Mouse (Mus musculus) layer of hippocampus, postnatal 10 days (tissue): ENCODE data around the gene Dcaf5. TPM values are rescaled to one million over a fixed set of nuclear protein-coding genes. Genes with fewer than 3 reads are reported as not detected.
"Not testable (repeated sequence)": the region's sequence is repeated elsewhere in the genome, so short reads cannot be mapped to it uniquely, and the experiment has no call there.

Experiments used
- DNase-seq, 2 experiments: peaks; one replicate each; pipeline ENCODE4 v3.0.0; 2021; ENCODE audit warnings: low spot score in 2 of 2
- long read RNA-seq: library from polyadenylated mRNA; stranded (forward); transcript quantifications from one replicate; pipeline ENCODE4 v2.0.0, GENCODE M21; 2023
- total RNA-seq, 2 experiments: library from RNA; stranded (reverse); gene quantifications; 2 replicates each; pipeline ENCODE4 v1.2.3; 2021

Gene Dcaf5
- 10 to 100 TPM; 64.6 to 67.3 TPM for total RNA-seq
- long read RNA-seq, partial matches to known transcripts: 3 of 14 reads
- long read RNA-seq, other reads (novel, unspliced or antisense): 11 of 14 reads

DNA sequence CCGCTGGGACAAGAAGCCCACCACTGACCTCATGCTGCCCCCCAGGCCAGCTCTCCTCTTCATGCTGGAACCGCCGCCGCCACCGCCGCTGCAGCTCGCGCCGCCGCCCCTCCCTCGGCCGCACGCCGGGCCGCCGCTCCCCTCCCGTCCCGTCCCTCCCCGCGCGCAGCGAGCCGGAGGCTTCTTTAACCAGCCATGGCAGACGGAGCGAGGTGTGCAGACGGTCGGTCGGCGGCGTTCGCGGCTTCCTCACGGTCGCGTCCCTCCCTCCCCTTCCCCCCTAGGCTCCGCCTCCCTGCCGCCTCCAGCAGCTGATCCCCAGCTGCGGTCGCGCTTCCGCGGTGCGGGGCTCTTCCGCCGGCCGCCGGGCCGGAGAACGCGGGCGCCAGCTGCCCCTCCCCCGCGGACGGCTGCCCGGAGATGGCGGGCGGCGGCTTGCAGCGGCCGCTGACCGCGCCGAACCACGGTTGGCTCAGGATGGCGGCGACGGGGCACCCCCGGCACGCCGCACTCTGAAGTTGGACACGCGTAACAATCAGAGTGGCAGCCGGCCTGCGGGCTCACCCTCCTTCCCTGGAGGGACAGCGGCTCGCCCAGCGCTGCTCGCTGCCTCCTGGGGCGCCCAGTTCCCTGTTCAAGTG lies at the start of gene Dcaf5:
TSS of gene Dcaf5 (minus strand) at position 266 of the 641 bp plus-strand sequence.
- DNase-seq: peak; percentile 68 to 79

DNA sequence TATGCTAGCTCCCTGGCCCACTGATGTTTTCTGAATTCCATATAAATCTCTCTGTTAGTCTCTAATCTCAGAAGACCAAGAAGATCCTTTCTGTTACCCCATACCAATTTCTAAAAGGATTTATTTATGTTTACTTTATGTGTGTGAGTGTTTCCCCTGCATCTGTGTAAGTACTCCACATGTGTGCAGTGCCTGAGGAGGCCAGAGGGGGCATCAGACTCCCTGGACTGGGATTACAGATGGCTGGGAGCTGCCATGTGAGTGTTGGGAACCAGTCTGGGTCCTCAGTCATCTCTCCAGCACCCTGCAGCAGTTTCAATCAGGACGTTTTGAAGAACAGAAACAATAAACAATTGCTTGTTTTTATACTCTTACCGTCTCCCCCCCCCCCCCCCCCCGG lies 47.0 kb upstream of the Dcaf5 start:
- DNase-seq: no peak

DNA sequence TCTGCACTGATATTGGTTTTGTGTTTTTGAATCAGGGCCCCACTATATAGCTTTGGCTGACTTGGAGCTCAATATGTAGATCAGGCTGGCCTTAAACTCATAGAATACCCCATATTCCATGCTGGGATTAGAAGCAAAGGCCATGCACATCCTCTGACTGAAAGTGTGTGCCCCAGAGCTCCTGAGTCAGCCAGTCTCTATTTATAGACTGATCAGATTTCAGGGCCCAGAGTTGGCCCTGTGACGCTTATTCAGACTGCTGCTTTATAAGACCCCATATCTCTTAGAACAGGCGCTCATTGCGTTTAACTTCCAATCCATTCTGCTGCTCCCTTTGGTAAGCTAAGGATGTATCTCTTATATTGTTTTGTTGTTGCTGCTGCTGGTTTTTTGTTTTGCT lies 43.6 kb upstream of the Dcaf5 start:
- no peak for DNase-seq

DNA sequence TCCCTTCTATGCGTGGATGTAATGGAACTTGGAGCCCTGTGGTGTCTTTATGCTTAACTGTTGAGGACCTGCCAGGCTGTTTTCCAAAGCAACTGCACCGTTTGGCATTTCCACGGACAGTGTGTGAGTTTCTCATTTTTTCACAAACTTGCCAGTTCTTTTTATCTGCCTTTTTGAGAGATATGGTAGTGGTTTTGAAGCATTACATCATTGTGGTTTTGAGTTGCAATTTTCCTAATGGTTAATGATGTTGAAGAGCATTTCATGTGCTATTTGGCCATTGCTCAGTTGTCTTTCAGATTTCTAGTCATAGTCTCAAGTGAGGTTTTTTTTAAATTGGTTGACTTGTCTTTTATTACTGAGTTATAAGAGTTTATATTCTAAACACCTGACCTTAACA lies 37.3 kb upstream of the Dcaf5 start:
- DNase-seq: no peak

DNA sequence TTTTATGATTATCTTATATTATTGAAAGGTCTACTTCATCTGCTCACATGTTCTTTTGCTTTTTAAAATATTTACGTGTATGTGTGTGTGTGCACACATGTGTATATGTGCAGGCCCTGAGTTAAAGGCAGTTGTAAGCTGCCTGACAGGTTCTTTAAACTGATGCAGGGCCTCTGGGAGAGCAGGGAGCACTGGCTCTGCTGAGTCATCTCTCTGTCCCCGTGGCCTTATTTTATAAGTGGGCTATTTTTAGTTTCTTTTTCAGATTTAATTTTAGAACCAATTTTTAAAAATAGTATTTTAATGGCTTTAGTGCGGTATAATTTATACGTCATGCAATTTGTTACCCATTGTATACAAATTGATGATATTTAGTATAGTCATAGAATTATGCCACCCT lies 35.5 kb upstream of the Dcaf5 start:
- DNase-seq: no peak

DNA sequence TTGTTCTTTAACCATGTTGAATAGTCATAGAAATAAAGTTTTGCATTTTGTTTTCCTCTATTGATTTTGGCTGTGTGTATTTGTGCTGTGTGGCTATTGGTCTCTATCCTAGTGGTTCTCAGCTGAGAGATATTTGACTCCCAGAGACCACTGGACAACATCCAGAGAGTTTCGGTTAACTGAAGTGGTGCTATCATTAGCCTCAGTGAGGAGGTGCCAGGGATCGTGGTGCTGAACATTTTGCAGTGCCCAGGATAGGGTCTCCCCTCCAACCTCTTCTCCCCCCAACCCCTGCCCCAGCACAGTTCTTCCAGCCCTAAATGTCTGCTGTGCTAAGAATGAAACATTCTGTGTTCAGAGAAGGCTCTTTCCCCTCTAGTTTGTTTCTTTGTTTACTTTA lies 33.8 kb upstream of the Dcaf5 start:
- DNase-seq: no peak

DNA sequence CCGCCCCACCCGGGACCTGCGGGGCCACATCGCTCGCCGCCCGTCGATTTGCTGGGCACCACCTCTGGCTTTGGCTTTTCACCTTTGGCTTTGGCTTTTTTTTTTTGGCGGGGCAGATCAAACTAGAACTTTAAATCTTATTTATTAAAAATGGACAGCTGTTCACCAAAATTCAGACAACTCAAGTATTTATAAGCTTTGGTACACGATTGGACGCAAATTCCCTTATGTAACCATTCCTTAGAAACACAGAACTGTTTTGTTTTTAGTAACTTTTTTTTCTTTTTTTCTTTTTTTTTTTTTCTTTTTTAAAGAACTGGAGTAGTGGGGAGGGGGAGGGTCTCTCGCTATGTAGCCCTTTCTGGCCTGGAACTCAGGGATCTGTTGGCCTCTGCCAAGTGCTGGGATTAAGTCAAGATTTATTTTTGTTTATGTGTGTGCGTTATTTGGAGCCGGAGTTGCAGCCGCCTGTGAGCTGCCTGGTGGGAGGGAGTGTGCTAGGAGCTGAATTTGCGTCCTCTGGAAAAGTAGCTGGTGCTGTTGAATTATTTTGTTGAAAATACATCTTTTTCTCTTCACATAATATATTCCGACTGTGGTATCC lies 27.4 kb upstream of the Dcaf5 start:
- peak in 1 of 2 experiments; percentile 13 for DNase-seq

DNA sequence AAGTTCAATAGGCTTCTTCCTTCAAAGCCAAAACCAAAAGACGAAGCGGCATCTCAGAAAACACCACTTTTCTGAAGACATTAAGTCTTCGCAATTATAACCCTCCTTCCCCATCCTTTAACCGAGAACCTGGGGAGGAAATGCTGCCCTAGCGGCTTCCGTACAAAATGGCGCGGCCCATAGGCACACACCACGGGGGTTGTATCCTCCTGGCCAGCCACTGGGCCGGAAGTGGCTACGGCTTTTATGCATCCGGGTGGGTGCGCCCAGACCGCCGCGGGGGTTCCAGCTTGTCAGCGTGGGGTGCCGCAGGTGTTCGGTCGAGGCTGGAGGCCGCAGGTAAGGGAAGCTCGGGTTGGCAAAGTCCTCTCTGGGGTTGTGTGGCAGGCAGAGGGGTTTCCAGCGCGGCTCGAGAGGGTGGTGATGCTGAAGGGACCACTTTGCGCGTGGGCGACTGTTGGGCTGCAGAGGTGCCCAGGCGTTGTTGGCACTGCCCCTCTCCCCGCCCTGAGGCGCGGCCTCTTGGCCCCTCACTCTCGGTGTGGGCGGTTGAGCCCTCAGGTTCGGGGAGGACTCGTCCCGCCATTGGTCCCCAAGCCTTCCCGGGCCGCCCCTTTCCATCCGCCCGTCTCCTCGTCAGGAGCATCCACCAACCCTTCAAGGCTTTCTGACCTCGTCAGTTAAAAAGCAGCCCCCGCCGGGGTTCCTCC lies 26.7 kb upstream of the Dcaf5 start, which contains the start of gene Exd2:
TSS of gene Exd2 (plus strand) at position 154 of the 710 bp plus-strand sequence.
- DNase-seq: peak; percentile 87 to 91

DNA sequence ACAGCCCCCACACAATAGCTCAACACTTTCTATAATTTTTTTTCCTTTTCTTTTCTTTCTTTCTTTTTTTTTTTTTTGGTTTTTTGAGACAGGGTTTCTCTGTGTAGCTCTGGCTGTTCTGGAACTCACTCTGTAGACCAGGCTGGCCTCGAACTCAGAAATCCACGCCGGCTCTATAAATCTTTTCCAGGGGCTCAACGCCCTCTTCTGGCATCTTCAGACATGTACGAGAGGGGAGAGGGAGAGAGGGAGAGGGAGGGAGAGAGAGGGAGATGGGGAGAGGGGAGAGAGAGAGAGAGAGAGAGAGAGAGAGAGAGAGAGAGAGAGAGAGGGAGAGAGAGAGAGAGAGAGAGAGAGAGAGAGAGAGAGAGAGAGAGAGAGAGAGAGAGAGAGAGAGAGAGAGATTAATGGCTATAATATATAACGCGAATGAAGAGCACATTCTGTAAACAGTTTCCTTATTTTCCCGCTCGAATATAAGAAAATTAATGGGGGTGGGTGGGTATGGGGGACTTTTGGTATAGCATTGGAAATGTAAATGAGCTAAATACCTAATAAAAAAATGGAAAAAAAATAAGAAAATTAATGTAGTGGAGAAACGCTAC lies 26.0 kb upstream of the Dcaf5 start:
- DNase-seq: not testable (repeated sequence)

DNA sequence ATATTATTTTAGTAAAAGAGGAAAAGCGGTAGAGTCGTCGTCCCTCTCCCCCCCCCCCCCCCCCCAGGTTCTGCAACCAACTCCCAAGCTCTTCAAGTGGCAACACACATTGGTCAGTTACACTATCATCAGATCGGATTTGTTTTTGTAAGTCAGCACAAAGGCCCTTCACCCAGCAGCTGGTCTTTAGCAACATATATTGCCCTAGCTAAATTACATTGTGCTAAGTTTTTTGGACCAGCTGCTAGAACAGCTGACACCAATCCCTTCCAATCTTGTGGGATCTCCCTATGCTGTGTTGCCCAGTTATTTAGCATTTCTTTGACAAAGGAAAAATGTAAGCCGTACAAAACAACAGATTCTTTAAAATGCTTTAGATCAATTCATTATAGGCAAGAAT lies 21.6 kb upstream of the Dcaf5 start:
- no peak for DNase-seq

DNA sequence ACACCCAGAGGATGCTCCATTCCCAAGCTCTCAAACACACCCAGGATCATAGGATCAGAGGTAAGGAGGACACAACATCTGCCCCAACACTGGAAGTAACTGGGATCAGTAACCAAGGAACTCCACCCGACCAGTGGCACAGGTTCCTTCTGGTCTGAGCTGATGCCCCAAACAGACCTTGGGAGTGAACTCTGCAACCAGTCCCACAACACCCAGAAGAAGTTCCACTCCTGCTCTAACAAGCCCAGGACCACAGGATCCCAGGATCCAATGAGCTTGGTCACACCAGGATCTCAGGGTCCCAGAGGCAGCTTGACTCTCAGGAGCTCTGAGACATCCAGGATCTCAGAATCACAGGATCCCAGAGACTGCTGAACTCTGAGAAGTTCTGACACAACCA lies 17.1 kb upstream of the Dcaf5 start:
- no peak for DNase-seq

DNA sequence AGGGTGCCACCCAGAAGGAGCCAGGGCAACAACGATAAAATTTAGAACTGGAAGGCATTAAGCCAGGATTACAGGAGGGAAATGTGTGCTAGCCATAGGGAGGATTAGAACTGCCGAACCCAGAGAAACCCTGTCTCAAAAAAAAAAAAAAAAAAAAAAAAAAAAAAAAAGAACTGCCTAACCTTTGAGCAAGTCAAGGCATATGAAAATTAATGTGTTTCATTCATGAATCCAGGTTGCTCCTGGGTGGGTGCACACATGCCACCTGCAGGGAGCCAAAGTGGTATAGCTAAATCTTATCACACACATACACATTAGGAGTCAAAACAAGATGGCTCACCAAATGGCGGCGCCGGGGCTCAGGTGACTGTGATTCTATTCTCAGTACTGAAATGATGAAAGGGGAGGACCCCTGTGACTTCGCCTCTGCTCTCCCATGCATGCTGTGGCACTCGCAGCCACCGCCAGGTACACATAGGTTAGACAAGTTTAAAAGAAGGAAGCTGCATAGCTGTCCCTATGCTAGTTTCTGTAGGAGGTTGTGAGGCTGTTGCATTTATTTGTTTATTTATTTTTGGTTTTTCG lies 8.2 kb upstream of the Dcaf5 start:
- DNase-seq: no peak

DNA sequence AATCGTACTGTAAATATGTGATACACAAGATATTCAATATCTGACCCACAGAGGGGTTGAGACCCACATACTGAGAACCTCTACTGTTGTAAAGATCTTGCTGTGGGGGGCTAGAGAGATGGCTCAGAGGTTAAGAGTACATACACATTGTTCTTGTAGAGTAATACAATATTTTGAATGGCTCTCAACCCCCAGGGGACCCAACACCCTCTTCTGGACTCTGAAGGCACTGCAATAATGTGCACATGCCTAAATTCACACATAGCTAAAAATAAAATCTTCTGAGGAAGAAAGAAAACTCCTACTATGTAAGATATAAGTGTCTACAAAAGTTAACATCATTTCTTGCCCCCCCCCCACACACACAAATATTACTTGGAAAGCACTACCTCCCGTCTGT lies 4.6 kb upstream of the Dcaf5 start:
- no peak for DNase-seq

DNA sequence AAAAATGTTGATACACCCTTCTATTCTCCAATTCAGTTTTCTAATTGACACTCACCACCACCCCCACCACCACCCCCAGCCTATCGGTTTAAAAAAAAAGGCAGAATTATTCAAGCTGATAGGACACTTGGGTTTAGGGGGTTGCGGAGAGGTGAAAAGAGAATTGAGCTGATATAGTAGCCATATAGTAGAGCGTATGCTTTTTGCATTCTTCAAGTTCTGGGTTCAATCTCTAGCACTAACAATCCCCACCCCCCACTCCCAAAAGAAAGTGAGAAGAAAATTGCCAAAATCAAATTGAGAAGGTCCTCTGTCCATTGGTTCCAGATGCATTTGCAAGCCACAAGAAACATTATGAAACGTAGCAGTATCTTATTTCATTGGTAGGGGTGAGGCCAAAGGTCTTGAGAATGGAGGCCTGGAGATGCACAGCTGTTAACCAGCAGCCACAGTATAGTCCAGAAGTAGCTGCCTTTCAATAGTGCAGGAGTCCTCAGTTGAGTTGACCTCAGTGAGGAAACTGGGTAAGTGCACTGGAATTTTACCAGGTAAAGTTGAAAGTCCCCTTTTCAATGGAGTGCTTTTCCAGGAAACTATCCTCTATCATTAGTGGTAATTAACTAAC lies 762 bp upstream of the Dcaf5 start:
- no peak for DNase-seq

DNA sequence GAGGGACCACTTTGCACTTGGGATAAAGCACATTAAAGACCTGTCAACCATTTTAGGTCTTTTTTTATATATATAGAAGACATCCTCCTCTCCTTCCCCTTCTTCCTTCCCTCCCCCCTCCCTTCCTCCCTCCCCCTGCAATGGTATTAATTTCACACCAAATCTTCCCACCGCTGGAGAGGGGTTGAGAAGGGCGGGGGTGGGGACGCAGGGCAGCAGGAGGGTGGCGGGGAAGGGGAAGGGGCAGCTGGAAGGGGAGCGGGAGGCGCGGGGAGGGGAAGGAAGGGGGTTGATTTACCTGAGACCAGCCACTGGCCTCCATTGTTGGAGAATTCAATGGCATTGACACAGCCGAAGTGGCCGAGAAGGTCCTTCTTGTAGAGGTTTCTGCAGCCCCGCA lies 514 bp downstream of the Dcaf5 start:
- DNase-seq: no peak

DNA sequence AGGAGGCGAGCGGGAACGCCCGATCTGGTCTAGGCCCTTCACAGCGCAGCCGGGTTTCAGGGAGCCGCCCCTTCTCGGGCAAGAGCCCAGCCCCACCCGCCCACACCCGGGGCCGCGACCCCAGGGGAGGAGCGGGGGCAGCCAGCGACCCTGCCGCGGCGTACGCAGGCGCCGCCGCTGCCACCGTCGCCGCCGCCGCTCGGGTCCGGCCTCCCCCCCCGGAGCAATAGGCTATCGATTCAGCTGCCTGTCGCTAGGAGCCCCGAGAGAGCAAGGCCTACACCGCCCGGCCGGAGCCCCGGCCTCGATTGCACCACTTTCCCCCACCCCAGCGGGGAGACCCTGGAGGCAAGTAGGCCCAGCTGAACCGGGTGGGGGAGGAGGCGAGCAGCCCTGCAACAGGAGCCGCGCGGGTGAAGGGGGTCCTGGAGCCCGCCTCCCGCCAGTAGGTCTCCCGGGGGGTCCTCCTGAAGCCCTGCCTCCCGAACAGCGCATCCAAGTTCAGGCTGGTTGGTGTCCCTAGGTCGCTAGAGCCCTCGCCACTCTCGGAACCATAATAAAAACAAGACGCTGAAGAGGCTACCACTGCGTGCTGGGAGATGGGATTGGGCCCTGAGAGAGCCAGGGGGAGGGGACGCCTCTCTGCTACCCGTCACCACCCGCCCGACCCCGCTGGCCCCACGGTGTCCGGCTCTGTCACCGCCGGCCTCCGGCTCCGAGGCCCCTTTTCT lies 1.3 kb downstream of the Dcaf5 start:
- peak; percentile 78 to 82 for DNase-seq

DNA sequence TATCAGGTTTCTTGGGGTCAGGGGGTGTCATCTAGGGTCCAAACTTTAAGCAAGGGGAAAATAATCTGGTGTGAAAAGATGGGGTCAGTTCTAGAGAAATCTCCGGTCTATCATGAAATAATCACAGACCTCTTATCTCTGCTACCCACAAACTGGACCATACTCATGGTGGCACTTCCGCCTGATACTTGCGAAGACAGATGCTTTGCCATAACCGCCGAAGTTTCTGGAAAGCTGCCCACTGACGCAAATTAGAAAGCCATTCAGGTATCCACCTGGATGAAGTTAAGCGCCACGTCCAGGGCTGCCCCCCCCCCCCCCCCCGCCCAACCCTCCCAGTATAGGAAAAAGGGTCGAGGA lies 1.8 kb downstream of the Dcaf5 start:
- DNase-seq: no peak

DNA sequence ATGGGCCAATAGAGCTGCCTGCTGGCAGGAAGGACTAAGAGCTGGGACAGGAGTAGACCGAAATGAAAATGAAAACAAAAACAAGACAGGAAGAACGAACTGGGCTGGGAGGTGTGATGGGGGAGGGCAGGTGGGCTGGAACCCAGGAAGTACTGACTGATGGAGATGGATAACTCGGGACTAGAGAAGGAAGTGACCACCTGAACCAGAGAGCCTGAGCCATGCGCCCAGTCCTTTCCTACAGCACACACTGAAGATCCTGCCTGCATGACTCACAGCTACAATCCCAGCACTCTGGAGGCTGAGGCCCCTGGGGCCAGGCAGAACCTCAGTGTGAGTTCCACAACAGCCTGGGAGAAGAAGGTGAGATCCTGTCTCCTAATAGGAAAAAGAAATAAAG lies 3.1 kb downstream of the Dcaf5 start:
- no peak for DNase-seq

DNA sequence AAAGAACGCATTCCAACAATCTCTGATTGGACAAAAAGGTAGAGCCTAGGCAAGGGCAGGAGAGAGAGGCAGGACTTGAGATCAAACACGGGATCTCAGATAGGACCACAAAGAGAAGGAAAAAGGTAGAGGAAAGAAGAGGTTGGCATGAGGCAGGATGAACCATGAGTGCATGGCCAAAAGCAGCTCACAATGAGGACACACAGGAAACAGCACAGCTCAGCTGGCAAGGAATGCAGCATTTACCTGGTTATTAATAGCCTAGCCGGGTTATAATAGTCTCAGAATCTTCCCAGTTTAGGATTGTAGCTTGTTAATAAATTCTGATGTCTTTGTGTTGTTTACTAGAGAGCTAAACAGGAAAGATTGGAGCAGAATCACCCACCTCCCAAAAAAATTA lies 8.7 kb downstream of the Dcaf5 start:
- DNase-seq: no peak

DNA sequence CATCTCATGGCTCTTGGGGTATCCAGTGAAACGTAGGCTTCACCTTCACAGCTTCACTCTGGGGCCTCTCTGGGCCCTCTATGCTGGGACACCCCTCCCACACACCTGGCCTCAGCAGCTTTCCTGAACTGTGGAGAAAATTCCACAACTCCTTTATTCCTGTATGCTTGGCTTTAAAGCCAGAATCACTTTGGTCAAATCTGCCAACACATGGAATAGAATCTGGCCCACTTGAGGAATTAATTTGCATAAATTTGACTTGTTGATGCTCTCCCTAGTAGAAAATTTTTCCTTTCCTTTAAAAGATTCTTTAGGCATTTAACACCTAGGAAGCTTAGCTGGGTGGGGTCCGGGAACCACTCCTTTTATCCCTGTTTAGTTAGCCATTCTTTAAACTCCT lies 21.3 kb downstream of the Dcaf5 start:
- DNase-seq: no peak

DNA sequence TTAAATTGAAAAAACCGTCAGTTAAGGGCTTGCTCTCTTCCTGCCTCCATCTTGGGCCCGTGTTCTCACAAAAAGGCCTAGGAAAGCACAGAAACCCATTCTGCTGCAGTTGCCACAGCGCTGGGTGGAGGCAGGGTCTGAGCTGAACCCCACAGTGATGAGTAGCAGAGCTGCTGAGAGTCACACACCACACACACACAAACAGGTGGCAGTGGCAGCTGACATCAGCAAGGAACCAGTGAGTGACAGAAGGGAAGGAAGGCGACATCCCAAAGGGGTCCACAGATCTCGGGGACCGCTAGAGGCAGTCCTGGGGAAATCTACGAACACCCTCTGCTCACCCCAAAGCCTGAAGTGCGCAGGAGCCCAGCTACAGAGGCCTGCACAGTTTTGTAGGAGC lies 25.5 kb downstream of the Dcaf5 start:
- peak; percentile 27 to 36 for DNase-seq
